Mouse (Mus musculus) activated CD4-positive, CD25-positive, alpha-beta regulatory T cell, adult 4 months (primary cell): ENCODE results near the gene Dnajc13. TPM values are rescaled to one million over a fixed set of nuclear protein-coding genes. Genes with fewer than 3 reads are reported as not detected.

Experiments used
- ATAC-seq: one replicate; pipeline ENCODE4 v1.8.0; 2017
- polyA plus RNA-seq, 2 experiments: library from polyadenylated mRNA; unstranded; fragments of 100-300 nt; shearing (Covaris generic); gene quantifications; one replicate each; pipeline ENCODE4 v1.2.1; 2017

The Dnajc13 gene
- polyA plus RNA-seq, 2 experiments from 2014 or later = 16.9 to 23.4 TPM

- ATAC-seq = no peak
Measured at GRCm38 (mm10) chr9:104108571-104109143, 154.1 kb downstream of the Dnajc13 start.

- no peak for ATAC-seq
Measured at GRCm38 (mm10) chr9:104107482-104107881, 155.2 kb downstream of the Dnajc13 start.

- no peak for ATAC-seq
Measured at GRCm38 (mm10) chr9:104106930-104107329, 155.8 kb downstream of the Dnajc13 start.

- ATAC-seq = no peak
Measured at GRCm38 (mm10) chr9:104104986-104105385, 157.7 kb downstream of the Dnajc13 start.

- no peak for ATAC-seq
Measured at GRCm38 (mm10) chr9:104102901-104103300, 159.8 kb downstream of the Dnajc13 start.

- ATAC-seq = no peak
Measured at GRCm38 (mm10) chr9:104102301-104102700, 160.4 kb downstream of the Dnajc13 start.

- ATAC-seq = no peak
Measured at GRCm38 (mm10) chr9:104101458-104101857, 161.3 kb downstream of the Dnajc13 start.

Other genes starting within 250 kb of the Dnajc13 start
- gene Gm28305, start 222.3 kb downstream of the Dnajc13 start, polyA plus RNA-seq = not detected
- 10 to 100 TPM; 11.5 to 12.1 TPM for gene Uba5, start 199.8 kb downstream of the Dnajc13 start, polyA plus RNA-seq
- gene Acad11, start 199.6 kb downstream of the Dnajc13 start, polyA plus RNA-seq = 1 to 10 TPM; 5.9 to 6.8 TPM
- gene Ackr4, start 136.0 kb downstream of the Dnajc13 start, polyA plus RNA-seq = under 1 TPM; 0.51 to 0.73 TPM
- 1 to 10 TPM; 1.7 to 3.7 TPM for gene Acpp, start 74.8 kb upstream of the Dnajc13 start, polyA plus RNA-seq